Mouse (Mus musculus): ENCODE measurements around the gene Hmga2.
"Not testable (repeated sequence)": the region's sequence is repeated elsewhere in the genome, so short reads cannot be mapped to it uniquely, and the experiment has no call there.

DNA sequence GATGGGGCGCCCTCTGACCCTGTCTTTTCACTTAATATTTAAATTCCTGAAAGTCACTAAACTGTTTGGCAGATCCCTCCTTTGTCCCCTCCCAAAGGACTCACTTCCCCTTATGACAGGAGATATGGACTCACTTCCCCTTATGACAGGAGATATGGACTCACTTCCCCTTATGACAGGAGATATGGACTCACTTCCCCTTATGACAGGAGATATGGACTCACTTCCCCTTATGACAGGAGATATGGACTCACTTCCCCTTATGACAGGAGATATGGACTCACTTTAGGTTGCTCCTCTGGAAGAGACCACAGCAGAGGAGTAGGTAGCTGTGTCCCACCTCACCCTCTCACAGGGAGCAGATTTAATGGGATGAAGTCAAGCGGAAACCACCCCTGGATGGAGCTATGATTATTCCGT lies 110.1 kb downstream of the Hmga2 start:
- not testable (repeated sequence) for TF ChIP-seq ZNF384 (IDR thresholded peaks at IDR 0.05; ENCODE audit: low read depth, low read length); HCFC1 (IDR thresholded peaks at IDR 0.05; ENCODE audit: borderline replicate concordance, insufficient read depth, low read length)

Data from ES-E14 (cell line).